Comparison of ENCODE assay signal across 14 mouse cellular contexts in genomic region chr1:128788227-128788626, GRCm38 (mm10).
"Had no signal": no experiment of that assay in that cellular context is flagged by ENCODE, and none has a peak within 500 bp of the region (broad histone marks: within the 10 kb centered on the region; RNA-seq: fewer than 3 reads in every experiment).

No protein-coding gene starts in this region.

- H3K4me3 ChIP-seq: limb, embryonic 15.5 days; liver, embryonic 13.5 days; neural tube, embryonic 13.5 days; stomach, embryonic 15.5 days had no signal

- H3K27me3 ChIP-seq: limb, embryonic 15.5 days; liver, embryonic 13.5 days; neural tube, embryonic 13.5 days; stomach, embryonic 15.5 days had no signal

- H3K27ac ChIP-seq: limb, embryonic 15.5 days; liver, embryonic 13.5 days; neural tube, embryonic 13.5 days; stomach, embryonic 15.5 days had no signal

- DNase-seq: kidney, adult 11 months; kidney, postnatal 14 days; layer of hippocampus, adult 9-11 months; layer of hippocampus, postnatal 36 days; liver, embryonic 13.5 days; liver, postnatal 0 days; lung, postnatal 36 days; retina, postnatal 1 day; thymus, adult 2 months; thymus, postnatal 36 days had no signal

- ATAC-seq: liver, postnatal 0 days; lung, postnatal 0 days had no signal

- H3K4me1 ChIP-seq: liver, embryonic 13.5 days; stomach, embryonic 15.5 days had no signal

- H3K4me2 ChIP-seq: limb, embryonic 15.5 days; liver, embryonic 13.5 days; neural tube, embryonic 13.5 days; stomach, embryonic 15.5 days had no signal

- H3K36me3 ChIP-seq: limb, embryonic 15.5 days; liver, embryonic 13.5 days; neural tube, embryonic 13.5 days; stomach, embryonic 15.5 days had no signal

- H3K9ac ChIP-seq: limb, embryonic 15.5 days; liver, embryonic 13.5 days; liver, postnatal 0 days; neural tube, embryonic 13.5 days; stomach, embryonic 15.5 days had no signal

- H3K9me3 ChIP-seq: limb, embryonic 15.5 days; liver, embryonic 13.5 days; neural tube, embryonic 13.5 days; stomach, embryonic 15.5 days had no signal
